Mouse (Mus musculus) stomach, embryonic 15.5 days (tissue): ENCODE data around the gene Efcab3. TPM values are rescaled to one million over a fixed set of nuclear protein-coding genes. Genes with fewer than 3 reads are reported as not detected.
A peak's percentile ranks its signal among the peaks of the same experiment; 100 is the strongest.
"Not testable (repeated sequence)": the region's sequence is repeated elsewhere in the genome, so short reads cannot be mapped to it uniquely, and the experiment has no call there.

ENCODE experiments used
- ATAC-seq: fragments of 200-750 bp; cut with Nextera tagmentation; 2 replicates; pipeline ENCODE4 v1.8.0; 2017; ENCODE audit warnings: low read depth, moderate number of reproducible peaks, moderate TSS enrichment; ENCODE audit not compliant: insufficient read depth, low FRiP score
- H3K27ac ChIP-seq: fragments of 300-500 bp; sonication (generic); 2 replicates; pipeline ENCODE4 v1.5.1; 2015; ENCODE audit warnings: mild to moderate bottlenecking, inconsistent platforms
- H3K27me3 ChIP-seq: fragments of 300-500 bp; sonication (generic); replicated peaks from 2 replicates; pipeline ENCODE4 v1.6.1; 2015; ENCODE audit warnings: inconsistent platforms
- H3K36me3 ChIP-seq: fragments of 300-500 bp; sonication (generic); 2 replicates; pipeline ENCODE4 v1.6.1; 2015; ENCODE audit warnings: inconsistent platforms
- H3K4me1 ChIP-seq: fragments of 300-500 bp; sonication (generic); 2 replicates; pipeline ENCODE4 v1.6.1; 2015; ENCODE audit warnings: inconsistent platforms
- H3K4me2 ChIP-seq: fragments of 300-500 bp; sonication (generic); 2 replicates; pipeline ENCODE4 v1.6.1; 2015; ENCODE audit warnings: mild to moderate bottlenecking, inconsistent platforms
- H3K4me3 ChIP-seq: fragments of 300-500 bp; sonication (generic); replicated peaks from 2 replicates; pipeline ENCODE4 v1.5.1; 2015; ENCODE audit warnings: inconsistent platforms
- H3K9ac ChIP-seq: fragments of 300-500 bp; sonication (generic); 2 replicates; pipeline ENCODE4 v1.6.1; 2015; ENCODE audit warnings: inconsistent platforms
- H3K9me3 ChIP-seq: fragments of 300-500 bp; sonication (generic); 2 replicates; pipeline ENCODE4 v1.6.1; 2016; ENCODE audit warnings: inconsistent platforms
- WGBS: fragments of 180-500 bp; shearing (Covaris S2); methylation state at CpG from one replicate; pipeline ENCODE4 v1.1.7; 2015; 5-methylcytosine and 5-hydroxymethylcytosine counted together
- polyA plus RNA-seq: library from polyadenylated mRNA; unstranded; fragments of >200 nt; fragmentation: Nextera tagmentation; extraction: Ambion mirVana; gene quantifications from 2 replicates; pipeline ENCODE4 v1.2.1, GENCODE M21; 2015

Gene Efcab3
- polyA plus RNA-seq, 1 experiment from 2014 or later = 0.58 TPM

- Histone ChIP-seq H3K9ac (peak within 1 kb of the TSS; percentile 55), H3K4me2 (peak within 1 kb of the TSS; percentile 82), H3K4me1 (peaks cover 11% of the 10 kb centered on the region), H3K36me3 (peaks cover 3% of the 10 kb centered on the region; the same call in 1 of the 2 replicates), H3K4me3 (peak within 1 kb of the TSS; percentile 80), H3K27ac (peak within 1 kb of the TSS; percentile 86; the same call in 1 of the 2 replicates), H3K9me3 (no peaks in the 10 kb centered on the region), H3K27me3 (no peaks in the 10 kb centered on the region)
- under 1% methylated on average over 38 of the region's 38 CpGs for WGBS
- ATAC-seq = peak; percentile 90
Observed at GRCm38 (mm10) chr11:105125735-105126519, 62.5 kb downstream of the Efcab3 start, which contains the start of gene Mettl2. Gene Mettl2, plus strand, starts transcription at chr11:105126425.

- H3K9me3 ChIP-seq = no peaks in the 10 kb centered on the region
- WGBS = under 1% methylated on average over 49 of the region's 49 CpGs
- H3K36me3 ChIP-seq = peaks cover 5% of the 10 kb centered on the region
- no peak for ATAC-seq
- peak overlapping the region; percentile 55 for H3K9ac ChIP-seq
- no peak overlapping the region for H3K27ac ChIP-seq
- no peaks in the 10 kb centered on the region for H3K27me3 ChIP-seq
- peaks cover 11% of the 10 kb centered on the region for H3K4me1 ChIP-seq
- H3K4me3 ChIP-seq = peak overlapping the region; percentile 80
- H3K4me2 ChIP-seq = peak overlapping the region; percentile 82
Observed at GRCm38 (mm10) chr11:105126520-105127029, 63.2 kb downstream of the Efcab3 start.

GRCm38 (mm10) chr11:105135692-105136091 is 72.3 kb downstream of the Efcab3 start:
- Histone ChIP-seq H3K9ac (no peak overlapping the region), H3K4me2 (no peak overlapping the region), H3K9me3 (no peaks in the 10 kb centered on the region), H3K27ac (no peak overlapping the region), H3K4me1 (no peaks in the 10 kb centered on the region), H3K36me3 (peaks cover 34% of the 10 kb centered on the region), H3K27me3 (no peaks in the 10 kb centered on the region), H3K4me3 (no peak overlapping the region)
- no peak for ATAC-seq
- WGBS = 87% methylated on average over 7 of the region's 7 CpGs

- peaks cover 29% of the 10 kb centered on the region for H3K36me3 ChIP-seq
- H3K4me2 ChIP-seq, H3K27ac ChIP-seq, ATAC-seq, H3K27me3 ChIP-seq, H3K9me3 ChIP-seq, H3K4me3 ChIP-seq, H3K4me1 ChIP-seq, H3K9ac ChIP-seq: not testable (repeated sequence)
- 92% methylated on average over 2 of the region's 2 CpGs for WGBS
Observed at GRCm38 (mm10) chr11:105137255-105137654, 73.9 kb downstream of the Efcab3 start.

GRCm38 (mm10) chr11:105140512-105140911 is 77.1 kb downstream of the Efcab3 start:
- ATAC-seq, H3K9ac ChIP-seq, H3K27me3 ChIP-seq, H3K9me3 ChIP-seq, H3K27ac ChIP-seq, H3K4me1 ChIP-seq, H3K4me2 ChIP-seq, H3K4me3 ChIP-seq: not testable (repeated sequence)
- WGBS = 89% methylated on average over 8 of the region's 8 CpGs
- H3K36me3 ChIP-seq = peaks cover 19% of the 10 kb centered on the region

- H3K36me3 ChIP-seq = peaks cover 17% of the 10 kb centered on the region
- no peaks in the 10 kb centered on the region for H3K4me1 ChIP-seq
- no peak for ATAC-seq
- H3K9ac ChIP-seq = no peak overlapping the region
- no peak overlapping the region for H3K4me3 ChIP-seq
- no peaks in the 10 kb centered on the region for H3K27me3 ChIP-seq
- no peak overlapping the region for H3K4me2 ChIP-seq
- no peak overlapping the region for H3K27ac ChIP-seq
- H3K9me3 ChIP-seq = no peaks in the 10 kb centered on the region
- 93% methylated on average over 5 of the region's 5 CpGs for WGBS
Observed at GRCm38 (mm10) chr11:105141115-105141514, 77.7 kb downstream of the Efcab3 start.

- Histone ChIP-seq H3K27me3 (no peaks in the 10 kb centered on the region), H3K4me2 (no peak overlapping the region)
- no peak; the same call in 1 of the 2 replicates for ATAC-seq
Observed at GRCm38 (mm10) chr11:105143564-105143963, 80.2 kb downstream of the Efcab3 start.

GRCm38 (mm10) chr11:105144084-105144483 is 80.7 kb downstream of the Efcab3 start:
- H3K4me3 ChIP-seq = no peak overlapping the region
- H3K27ac ChIP-seq = no peak overlapping the region
- 68% methylated on average over 3 of the region's 3 CpGs for WGBS
- no peaks in the 10 kb centered on the region for H3K9me3 ChIP-seq
- peaks cover 5% of the 10 kb centered on the region; the same call in 1 of the 2 replicates for H3K36me3 ChIP-seq
- H3K9ac ChIP-seq = no peak overlapping the region
- no peaks in the 10 kb centered on the region for H3K4me1 ChIP-seq
- no peak overlapping the region for H3K4me2 ChIP-seq
- no peaks in the 10 kb centered on the region for H3K27me3 ChIP-seq
- ATAC-seq = peak; percentile 53; the same call in 1 of the 2 replicates

More at GRCm38 (mm10) chr11:105143564-105143963, 80.2 kb downstream of the Efcab3 start:
- Histone ChIP-seq H3K9ac (no peak overlapping the region), H3K27ac (no peak overlapping the region), H3K4me1 (no peaks in the 10 kb centered on the region), H3K36me3 (peaks cover 5% of the 10 kb centered on the region; the same call in 1 of the 2 replicates), H3K4me3 (no peak overlapping the region), H3K9me3 (no peaks in the 10 kb centered on the region)

- Histone ChIP-seq H3K4me2 (no peak overlapping the region), H3K36me3 (peaks cover 5% of the 10 kb centered on the region; the same call in 1 of the 2 replicates), H3K27me3 (no peaks in the 10 kb centered on the region), H3K27ac (no peak overlapping the region), H3K4me1 (no peaks in the 10 kb centered on the region), H3K4me3 (no peak overlapping the region), H3K9me3 (no peaks in the 10 kb centered on the region), H3K9ac (no peak overlapping the region)
- ATAC-seq = no peak
- 72% methylated on average over 11 of the region's 11 CpGs for WGBS
Observed at GRCm38 (mm10) chr11:105144508-105145210, 81.3 kb downstream of the Efcab3 start.

- 77% methylated on average over 10 of the region's 10 CpGs for WGBS
- no peaks in the 10 kb centered on the region for H3K9me3 ChIP-seq
- ATAC-seq = no peak
- peaks cover 5% of the 10 kb centered on the region; the same call in 1 of the 2 replicates for H3K36me3 ChIP-seq
- H3K27me3 ChIP-seq = no peaks in the 10 kb centered on the region
- no peak overlapping the region for H3K27ac ChIP-seq
- no peak overlapping the region for H3K4me2 ChIP-seq
- H3K4me3 ChIP-seq = no peak overlapping the region
- H3K9ac ChIP-seq = no peak overlapping the region
- no peaks in the 10 kb centered on the region for H3K4me1 ChIP-seq
Observed at GRCm38 (mm10) chr11:105145211-105145610, 81.8 kb downstream of the Efcab3 start.

GRCm38 (mm10) chr11:105146593-105146992 is 83.2 kb downstream of the Efcab3 start, which contains the start of gene Gm10842:
Gene Gm10842, plus strand, starts transcription at chr11:105146893.
- no peaks in the 10 kb centered on the region for H3K36me3 ChIP-seq
- no peak within 1 kb of the TSS for H3K27ac ChIP-seq
- H3K9me3 ChIP-seq = no peaks in the 10 kb centered on the region
- no peak within 1 kb of the TSS for H3K9ac ChIP-seq
- no peak within 1 kb of the TSS for H3K4me2 ChIP-seq
- 75% methylated on average over 3 of the region's 3 CpGs for WGBS
- H3K4me3 ChIP-seq = no peak within 1 kb of the TSS
- H3K27me3 ChIP-seq = 0 out of 2 replicates have a peak, but pooled peaks cover 4% of the 10 kb centered on the region
- no peak for ATAC-seq
- no peaks in the 10 kb centered on the region for H3K4me1 ChIP-seq
